Mouse (Mus musculus) C2C12 (cell line): ENCODE measurements around the gene Mex3a.

ENCODE experiments used
- CTCF ChIP-seq: IDR thresholded peaks from one replicate; pipeline ENCODE4 v1.5.1; 2011; ENCODE audit not compliant: control insufficient read depth, insufficient read depth, insufficient read length
- FOSL1 ChIP-seq: IDR thresholded peaks from one replicate; pipeline ENCODE4 v1.8.0; 2011; ENCODE audit warnings: mild to moderate bottlenecking, low read length; ENCODE audit not compliant: poor library complexity, insufficient read depth, severe bottlenecking
- USF1 ChIP-seq: IDR thresholded peaks from one replicate; pipeline ENCODE4 v1.6.1; 2011; ENCODE audit warnings: low read depth, mild to moderate bottlenecking, control low read depth, moderate library complexity

GRCm38 (mm10) chr3:88500655-88501365 is 31.4 kb upstream of the Mex3a start:
- no peak for TF ChIP-seq CTCF
- no peak for TF ChIP-seq FOSL1
- no peak for TF ChIP-seq USF1
